Mouse (Mus musculus) small intestine, adult 2 months (tissue): Measurements from ENCODE around the gene Traip. TPM values are rescaled to one million over a fixed set of nuclear protein-coding genes. Genes with fewer than 3 reads are reported as not detected.

Experiments
- H3K27ac ChIP-seq: fragments of 200-500 bp; 2 replicates; pipeline ENCODE4 v1.5.1; 2012; ENCODE audit warnings: low read depth, low read length, control low read depth, inconsistent platforms; ENCODE audit not compliant: insufficient read depth
- H3K27me3 ChIP-seq: fragments of 200-500 bp; 2 replicates; pipeline ENCODE4 v1.6.1; 2012; ENCODE audit warnings: mild to moderate bottlenecking, moderate library complexity, low read length, inconsistent platforms; ENCODE audit not compliant: control insufficient read depth, insufficient read depth
- H3K36me3 ChIP-seq: fragments of 200-500 bp; 2 replicates; pipeline ENCODE4 v1.6.1; 2012; ENCODE audit warnings: mild to moderate bottlenecking, low read length, control low read depth, inconsistent platforms; ENCODE audit not compliant: control insufficient read depth, insufficient read depth
- H3K4me1 ChIP-seq: fragments of 200-500 bp; 2 replicates; pipeline ENCODE4 v1.6.1; 2012; ENCODE audit warnings: low read length, inconsistent platforms, mixed read lengths; ENCODE audit not compliant: control insufficient read depth, insufficient read depth, insufficient read length
- H3K4me3 ChIP-seq: fragments of 200-500 bp; 2 replicates; pipeline ENCODE4 v1.5.1; 2012; ENCODE audit warnings: low read depth, mild to moderate bottlenecking, control low read depth, inconsistent platforms, low read length, moderate library complexity
- CTCF ChIP-seq: fragments of 200-500 bp; IDR thresholded peaks from 2 replicates; pipeline ENCODE4 v1.5.1; 2012; ENCODE audit warnings: low read depth, mild to moderate bottlenecking, control low read depth, inconsistent platforms, low read length, moderate library complexity, mixed read lengths; ENCODE audit not compliant: insufficient replicate concordance, insufficient read length; ENCODE audit errors: extremely low read depth
- POLR2A ChIP-seq: fragments of 200-500 bp; IDR thresholded peaks from 2 replicates; pipeline ENCODE4 v1.6.1; 2012; ENCODE audit warnings: low read depth, mild to moderate bottlenecking, control low read depth, inconsistent platforms, low read length, moderate library complexity
- WGBS: fragments of 180-500 bp; shearing (Covaris S2); methylation state at CpG from one replicate; pipeline ENCODE4 v1.1.7; 2018; 5-methylcytosine and 5-hydroxymethylcytosine counted together
- polyA plus RNA-seq: library from polyadenylated mRNA; depleted of rRNA; stranded (reverse); fragments of >200 nt; gene quantifications from 2 replicates; pipeline ENCODE4 v1.2.3, GENCODE M21; 2012; rRNA removed

The Traip gene
- 0.74 and 1.5 TPM in 2 replicates for polyA plus RNA-seq

DNA sequence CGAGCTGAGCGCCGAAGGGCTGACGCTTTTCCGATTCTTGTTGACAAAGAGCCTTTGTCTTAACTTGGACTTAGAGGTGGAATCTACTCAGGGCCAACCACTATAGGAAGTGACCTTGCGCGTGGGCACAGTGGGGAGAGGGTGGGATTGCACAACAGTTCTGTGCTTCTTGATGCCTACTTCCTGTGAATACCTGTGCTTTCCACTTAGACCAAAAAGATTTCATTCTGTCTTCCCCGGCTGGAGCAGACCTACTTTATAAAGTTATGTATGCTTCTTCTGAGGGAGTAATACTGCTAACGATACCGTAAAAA is at the start of gene Traip:
Traip (plus strand) TSS at position 215 of the 314 bp plus-strand sequence.
- no peak within 1 kb of the TSS for H3K27ac ChIP-seq
- TF ChIP-seq POLR2A (no peak), CTCF (no peak)
- H3K27me3 ChIP-seq, result no peaks in the 10 kb centered on the region
- H3K36me3 ChIP-seq, result no peaks in the 10 kb centered on the region
- WGBS, result 84% methylated on average over 10 of the region's 10 CpGs
- peak within 1 kb of the TSS; percentile 75 for H3K4me3 ChIP-seq
- H3K4me1 ChIP-seq, result no peaks in the 10 kb centered on the region; the same call in 1 of the 2 replicates

DNA sequence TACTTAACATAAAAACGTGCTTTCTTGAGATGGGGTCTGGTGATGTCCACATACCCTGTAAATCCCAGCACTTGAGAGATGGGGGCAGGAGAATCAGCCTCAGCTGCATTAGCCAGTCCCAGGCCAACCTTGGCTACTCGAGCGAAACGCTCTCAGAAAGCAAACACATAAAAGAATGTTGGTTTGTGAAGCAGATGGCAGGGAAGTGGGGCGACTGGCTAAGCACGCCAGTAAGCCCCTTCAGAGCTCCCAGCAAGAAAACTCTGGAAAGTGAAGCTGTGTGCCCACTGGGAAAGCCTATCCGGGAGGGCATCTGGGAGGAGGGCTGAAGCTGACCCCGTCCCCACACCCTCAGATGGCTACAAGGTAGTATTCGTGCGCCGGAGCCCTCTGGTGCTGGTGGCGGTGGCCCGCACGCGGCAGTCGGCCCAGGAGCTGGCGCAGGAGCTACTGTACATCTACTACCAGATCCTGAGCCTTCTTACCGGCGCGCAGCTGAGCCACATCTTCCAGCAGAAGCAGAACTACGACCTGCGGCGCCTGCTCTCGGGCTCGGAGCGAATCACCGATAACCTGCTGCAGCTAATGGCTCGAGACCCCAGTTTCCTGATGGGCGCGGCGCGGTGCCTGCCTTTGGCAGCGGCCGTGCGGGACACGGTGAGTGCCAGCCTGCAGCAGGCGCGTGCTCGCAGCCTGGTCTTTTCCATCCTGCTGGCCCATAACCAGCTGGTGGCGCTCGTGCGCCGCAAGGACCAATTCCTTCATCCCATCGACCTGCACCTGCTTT is 48.9 kb upstream of the Traip start:
- Histone ChIP-seq H3K27me3 (no peaks in the 10 kb centered on the region), H3K27ac (no peak overlapping the region), H3K4me1 (peaks cover 13% of the 10 kb centered on the region), H3K36me3 (peaks cover 54% of the 10 kb centered on the region), H3K4me3 (peak overlapping the region; percentile 28)
- WGBS, result 34% methylated on average over 44 of the region's 44 CpGs
- TF ChIP-seq CTCF (peak; percentile 71), POLR2A (no peak)

DNA sequence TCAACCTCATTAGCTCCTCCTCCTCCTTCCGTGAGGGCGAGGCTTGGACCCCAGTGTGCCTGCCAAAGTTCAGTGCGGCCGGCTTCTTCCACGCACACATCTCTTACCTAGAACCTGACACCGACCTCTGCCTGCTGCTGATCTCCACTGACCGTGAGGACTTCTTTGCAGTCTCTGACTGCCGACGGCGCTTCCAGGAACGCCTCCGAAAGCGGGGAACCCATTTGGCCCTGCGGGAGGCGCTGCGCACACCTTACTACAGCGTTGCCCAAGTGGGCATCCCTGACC is 48.4 kb upstream of the Traip start:
- WGBS, result 28% methylated on average over 17 of the region's 17 CpGs
- H3K36me3 ChIP-seq, result peaks cover 50% of the 10 kb centered on the region
- no peaks in the 10 kb centered on the region for H3K27me3 ChIP-seq
- TF ChIP-seq CTCF (no peak), POLR2A (no peak)
- peaks cover 18% of the 10 kb centered on the region for H3K4me1 ChIP-seq
- peak overlapping the region; percentile 16 for H3K4me3 ChIP-seq
- no peak overlapping the region for H3K27ac ChIP-seq

DNA sequence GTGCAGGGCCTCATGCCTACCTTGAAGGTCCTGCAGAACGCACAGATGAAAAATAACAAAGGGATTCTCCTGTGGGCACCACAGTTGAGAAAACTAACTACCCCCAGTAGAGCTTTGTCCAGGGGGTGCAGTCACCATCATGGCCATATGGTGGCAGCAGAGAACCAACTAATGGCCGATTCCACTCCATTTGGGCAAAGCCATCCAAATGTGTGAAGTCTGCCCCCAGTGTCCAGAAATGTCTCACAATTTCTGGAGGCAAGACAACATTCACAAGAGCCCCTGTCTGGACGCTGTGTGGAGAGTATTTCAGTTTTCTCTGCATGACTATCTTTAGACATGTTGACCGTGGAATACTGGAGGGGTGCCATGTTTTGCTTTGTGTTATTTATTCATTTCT is 45.2 kb upstream of the Traip start:
- Histone ChIP-seq H3K27me3 (no peaks in the 10 kb centered on the region), H3K27ac (no peak overlapping the region), H3K4me1 (peaks cover 18% of the 10 kb centered on the region), H3K4me3 (no peak overlapping the region), H3K36me3 (peaks cover 31% of the 10 kb centered on the region)
- TF ChIP-seq CTCF (peak; percentile 95; the same call in 1 of the 2 replicates), POLR2A (no peak)
- 5% methylated on average over 4 of the region's 4 CpGs for WGBS

DNA sequence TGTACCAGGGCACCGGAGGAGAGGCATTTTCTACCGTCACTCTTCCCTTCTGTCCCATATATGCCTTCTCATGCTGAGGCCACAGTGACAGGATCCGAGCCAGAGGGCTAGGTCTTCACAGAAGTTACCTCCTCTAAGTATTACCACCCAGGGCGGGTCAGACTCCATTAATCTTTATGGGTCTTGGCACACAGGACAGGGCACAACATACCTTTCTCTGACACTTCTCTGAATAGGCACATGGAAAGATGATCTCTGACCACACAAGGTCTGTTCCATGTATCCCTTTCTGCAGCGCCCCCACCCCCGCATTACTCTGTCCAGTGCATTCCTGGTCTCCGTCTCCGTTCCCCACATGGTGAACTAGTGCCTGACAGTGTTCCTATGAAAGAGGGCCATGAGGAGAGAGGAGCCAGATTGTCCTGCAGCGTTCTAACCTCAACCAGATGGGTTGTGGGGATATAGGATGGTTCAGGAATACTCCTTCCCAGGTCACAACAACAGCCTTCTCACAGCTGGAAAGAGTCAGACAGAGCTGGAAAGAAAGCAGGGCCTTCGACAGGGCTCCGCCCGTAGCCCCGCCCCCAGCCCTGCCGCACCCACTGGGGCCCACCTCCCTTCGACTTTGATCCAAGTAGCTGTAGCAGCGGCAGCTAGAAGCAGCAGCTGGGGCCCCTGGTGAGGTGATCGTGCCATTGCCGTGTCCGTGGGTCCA is 43.5 kb upstream of the Traip start, which contains the start of gene Mst1r:
Mst1r (plus strand) TSS at position 622 of the 715 bp plus-strand sequence.
- Histone ChIP-seq H3K27me3 (no peaks in the 10 kb centered on the region), H3K27ac (peak within 1 kb of the TSS; percentile 99), H3K36me3 (peaks cover 17% of the 10 kb centered on the region), H3K4me1 (peaks cover 18% of the 10 kb centered on the region), H3K4me3 (peak within 1 kb of the TSS; percentile 67)
- TF ChIP-seq CTCF, result no peak; the same call in 1 of the 2 replicates
- peak; percentile 92 for TF ChIP-seq POLR2A
- 11% methylated on average over 19 of the region's 19 CpGs for WGBS

DNA sequence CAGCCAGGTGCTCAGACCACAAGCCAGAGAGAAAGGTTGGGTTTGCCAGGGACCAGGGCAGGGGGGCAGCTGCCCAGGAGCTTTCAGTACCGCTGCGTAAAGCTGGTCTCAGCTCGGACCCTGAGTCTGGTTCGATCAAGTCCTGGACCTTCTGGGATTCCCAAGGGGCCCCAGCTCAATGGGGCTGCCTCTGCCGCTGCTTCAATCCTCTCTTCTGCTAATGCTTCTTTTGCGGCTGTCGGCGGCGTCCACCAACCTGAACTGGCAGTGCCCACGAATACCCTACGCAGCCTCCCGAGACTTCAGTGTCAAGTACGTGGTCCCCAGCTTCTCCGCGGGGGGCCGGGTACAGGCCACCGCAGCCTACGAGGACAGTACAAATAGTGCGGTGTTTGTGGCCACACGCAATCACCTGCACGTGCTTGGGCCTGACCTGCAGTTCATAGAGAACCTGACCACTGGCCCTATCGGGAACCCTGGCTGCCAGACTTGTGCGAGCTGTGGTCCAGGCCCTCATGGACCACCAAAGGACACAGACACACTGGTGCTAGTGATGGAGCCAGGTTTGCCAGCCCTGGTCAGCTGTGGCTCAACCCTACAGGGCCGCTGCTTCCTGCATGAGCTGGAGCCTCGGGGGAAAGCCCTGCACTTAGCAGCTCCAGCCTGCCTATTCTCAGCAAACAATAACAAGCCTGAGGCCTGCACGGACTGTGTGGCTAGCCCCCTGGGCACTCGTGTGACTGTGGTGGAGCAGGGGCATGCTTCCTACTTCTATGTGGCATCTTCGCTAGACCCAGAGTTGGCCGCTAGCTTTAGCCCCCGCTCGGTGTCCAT is 42.8 kb upstream of the Traip start:
- 17% methylated on average over 31 of the region's 31 CpGs for WGBS
- no peak for TF ChIP-seq CTCF
- no peak; the same call in 1 of the 2 replicates for TF ChIP-seq POLR2A
- peak overlapping the region; percentile 96 for H3K27ac ChIP-seq

More for the DNA sequence above, 42.8 kb upstream of the Traip start:
- Histone ChIP-seq H3K27me3 (no peaks in the 10 kb centered on the region), H3K36me3 (peaks cover 15% of the 10 kb centered on the region), H3K4me1 (peaks cover 15% of the 10 kb centered on the region), H3K4me3 (peak overlapping the region; percentile 67)
